Mouse (Mus musculus): ENCODE results near the gene Vwa8. TPM values are rescaled to one million over a fixed set of nuclear protein-coding genes. Genes with fewer than 3 reads are reported as not detected.
"Not testable (repeated sequence)": the region's sequence is repeated elsewhere in the genome, so short reads cannot be mapped to it uniquely, and the experiment has no call there.

The Vwa8 gene
- polyA plus RNA-seq, 1 experiment from 2014 or later, result 9.2 TPM

- no peak for ATAC-seq (ENCODE audit: low FRiP score)
Measured at GRCm38 (mm10) chr14:78877176-78877575, 28.3 kb downstream of the Vwa8 start.

GRCm38 (mm10) chr14:78878402-78879045, 29.7 kb downstream of the Vwa8 start:
- Histone ChIP-seq H3K9ac (no peak overlapping the region), H3K27ac (no peak overlapping the region), H3K4me2 (replicated peaks) (no peak overlapping the region), H3K9me3 (ENCODE audit: control insufficient read depth, low read length) (no peaks in the 10 kb centered on the region), H3K27me3 (ENCODE audit: control insufficient read depth, insufficient read depth, low read length) (no peaks in the 10 kb centered on the region), H3K4me1 (replicated peaks; ENCODE audit: control insufficient read depth, insufficient read depth, low read length) (peaks cover 3% of the 10 kb centered on the region; the same call in 1 of the 2 replicates), H3K4me3 (replicated peaks; ENCODE audit: low read length) (no peak overlapping the region), H3K36me3 (replicated peaks; ENCODE audit: control insufficient read depth, insufficient read depth) (no peaks in the 10 kb centered on the region)
- ATAC-seq (ENCODE audit: low FRiP score) (no peak), DNase-seq (ENCODE audit: low spot score) (no peak)
- 77% methylated on average over 13 of the region's 13 CpGs for WGBS

More at GRCm38 (mm10) chr14:78877176-78877575, 28.3 kb downstream of the Vwa8 start:
- 0 out of 2 replicates have a peak, but pooled peaks cover 3% of the 10 kb centered on the region for H3K4me1 ChIP-seq (replicated peaks; ENCODE audit: control insufficient read depth, insufficient read depth, low read length)
- WGBS, result 85% methylated on average over 2 of the region's 2 CpGs
- H3K36me3 ChIP-seq (replicated peaks; ENCODE audit: control insufficient read depth, insufficient read depth), result no peaks in the 10 kb centered on the region
- H3K4me2 ChIP-seq (replicated peaks), result no peak overlapping the region
- no peak for DNase-seq (ENCODE audit: low spot score)
- H3K27me3 ChIP-seq (ENCODE audit: control insufficient read depth, insufficient read depth, low read length), result no peaks in the 10 kb centered on the region
- H3K9ac ChIP-seq, result no peak overlapping the region
- no peak overlapping the region for H3K4me3 ChIP-seq (replicated peaks; ENCODE audit: low read length)
- no peak overlapping the region for H3K27ac ChIP-seq
- H3K9me3 ChIP-seq (ENCODE audit: control insufficient read depth, low read length), result no peaks in the 10 kb centered on the region

GRCm38 (mm10) chr14:78880879-78881278, 32.0 kb downstream of the Vwa8 start:
- Histone ChIP-seq H3K36me3 (replicated peaks; ENCODE audit: control insufficient read depth, insufficient read depth) (no peaks in the 10 kb centered on the region), H3K9me3 (ENCODE audit: control insufficient read depth, low read length) (no peaks in the 10 kb centered on the region), H3K4me2 (replicated peaks) (no peak overlapping the region), H3K9ac (no peak overlapping the region), H3K4me1 (replicated peaks; ENCODE audit: control insufficient read depth, insufficient read depth, low read length) (peaks cover 6% of the 10 kb centered on the region; the same call in 1 of the 2 replicates), H3K27ac (no peak overlapping the region), H3K27me3 (ENCODE audit: control insufficient read depth, insufficient read depth, low read length) (no peaks in the 10 kb centered on the region), H3K4me3 (replicated peaks; ENCODE audit: low read length) (no peak overlapping the region)
- DNase-seq (ENCODE audit: low spot score) (no peak), ATAC-seq (ENCODE audit: low FRiP score) (no peak)
- WGBS, result 76% methylated on average over 4 of the region's 4 CpGs

- Histone ChIP-seq H3K9ac (no peak overlapping the region), H3K27ac (no peak overlapping the region), H3K4me3 (replicated peaks; ENCODE audit: low read length) (no peak overlapping the region), H3K9me3 (ENCODE audit: control insufficient read depth, low read length) (no peaks in the 10 kb centered on the region), H3K36me3 (replicated peaks; ENCODE audit: control insufficient read depth, insufficient read depth) (no peaks in the 10 kb centered on the region), H3K4me2 (replicated peaks) (no peak overlapping the region), H3K27me3 (ENCODE audit: control insufficient read depth, insufficient read depth, low read length) (no peaks in the 10 kb centered on the region), H3K4me1 (replicated peaks; ENCODE audit: control insufficient read depth, insufficient read depth, low read length) (peaks cover 9% of the 10 kb centered on the region; the same call in 1 of the 2 replicates)
- ATAC-seq (ENCODE audit: low FRiP score), result no peak
- 58% methylated on average over 10 of the region's 10 CpGs for WGBS
- DNase-seq (ENCODE audit: low spot score), result no peak
Measured at GRCm38 (mm10) chr14:78881563-78881962, 32.7 kb downstream of the Vwa8 start.

GRCm38 (mm10) chr14:78885915-78886534, 37.2 kb downstream of the Vwa8 start:
- Histone ChIP-seq H3K4me3 (replicated peaks; ENCODE audit: low read length) (no peak overlapping the region), H3K4me2 (replicated peaks) (no peak overlapping the region), H3K9ac (no peak overlapping the region), H3K36me3 (replicated peaks; ENCODE audit: control insufficient read depth, insufficient read depth) (no peaks in the 10 kb centered on the region), H3K27me3 (ENCODE audit: control insufficient read depth, insufficient read depth, low read length) (no peaks in the 10 kb centered on the region), H3K4me1 (replicated peaks; ENCODE audit: control insufficient read depth, insufficient read depth, low read length) (peaks cover 9% of the 10 kb centered on the region; the same call in 1 of the 2 replicates), H3K9me3 (ENCODE audit: control insufficient read depth, low read length) (no peaks in the 10 kb centered on the region), H3K27ac (no peak overlapping the region)
- 45% methylated on average over 7 of the region's 7 CpGs for WGBS
- ATAC-seq (ENCODE audit: low FRiP score) (no peak; the same call in 1 of the 2 replicates), DNase-seq (ENCODE audit: low spot score) (no peak)

- H3K27ac ChIP-seq, result no peak overlapping the region
- H3K9me3 ChIP-seq (ENCODE audit: control insufficient read depth, low read length), result no peaks in the 10 kb centered on the region
- no peaks in the 10 kb centered on the region for H3K36me3 ChIP-seq (replicated peaks; ENCODE audit: control insufficient read depth, insufficient read depth)
- 79% methylated on average over 8 of the region's 8 CpGs for WGBS
- peaks cover 6% of the 10 kb centered on the region; the same call in 1 of the 2 replicates for H3K4me1 ChIP-seq (replicated peaks; ENCODE audit: control insufficient read depth, insufficient read depth, low read length)
- no peaks in the 10 kb centered on the region for H3K27me3 ChIP-seq (ENCODE audit: control insufficient read depth, insufficient read depth, low read length)
- no peak overlapping the region for H3K4me2 ChIP-seq (replicated peaks)
- no peak for ATAC-seq (ENCODE audit: low FRiP score)
- no peak for DNase-seq (ENCODE audit: low spot score)
- no peak overlapping the region for H3K9ac ChIP-seq
- no peak overlapping the region for H3K4me3 ChIP-seq (replicated peaks; ENCODE audit: low read length)
Measured at GRCm38 (mm10) chr14:78886566-78887234, 37.8 kb downstream of the Vwa8 start.

- H3K9me3 ChIP-seq (ENCODE audit: control insufficient read depth, low read length); H3K27ac ChIP-seq; DNase-seq (ENCODE audit: low spot score); ATAC-seq (ENCODE audit: low FRiP score); H3K9ac ChIP-seq; H3K4me3 ChIP-seq (replicated peaks; ENCODE audit: low read length); H3K27me3 ChIP-seq (ENCODE audit: control insufficient read depth, insufficient read depth, low read length); H3K36me3 ChIP-seq (replicated peaks; ENCODE audit: control insufficient read depth, insufficient read depth); H3K4me2 ChIP-seq (replicated peaks); H3K4me1 ChIP-seq (replicated peaks; ENCODE audit: control insufficient read depth, insufficient read depth, low read length): not testable (repeated sequence)
- 98% methylated on average over 14 of the region's 18 CpGs for WGBS
Measured at GRCm38 (mm10) chr14:78887494-78887893, 38.6 kb downstream of the Vwa8 start.

GRCm38 (mm10) chr14:78895496-78895895, 46.6 kb downstream of the Vwa8 start:
- no peaks in the 10 kb centered on the region for H3K27me3 ChIP-seq (ENCODE audit: control insufficient read depth, insufficient read depth, low read length)
- WGBS, result 93% methylated on average over 1 of the region's 1 CpGs

GRCm38 (mm10) chr14:78896252-78896651, 47.4 kb downstream of the Vwa8 start:
- Histone ChIP-seq H3K36me3 (replicated peaks; ENCODE audit: control insufficient read depth, insufficient read depth) (no peaks in the 10 kb centered on the region), H3K9me3 (ENCODE audit: control insufficient read depth, low read length) (no peaks in the 10 kb centered on the region), H3K4me1 (replicated peaks; ENCODE audit: control insufficient read depth, insufficient read depth, low read length) (no peaks in the 10 kb centered on the region), H3K27me3 (ENCODE audit: control insufficient read depth, insufficient read depth, low read length) (no peaks in the 10 kb centered on the region), H3K4me2 (replicated peaks) (no peak overlapping the region), H3K27ac (no peak overlapping the region), H3K4me3 (replicated peaks; ENCODE audit: low read length) (no peak overlapping the region), H3K9ac (no peak overlapping the region)
- DNase-seq (ENCODE audit: low spot score) (no peak), ATAC-seq (ENCODE audit: low FRiP score) (no peak)
- WGBS, result 90% methylated on average over 5 of the region's 5 CpGs

More at GRCm38 (mm10) chr14:78895496-78895895, 46.6 kb downstream of the Vwa8 start:
- no peaks in the 10 kb centered on the region for H3K4me1 ChIP-seq (replicated peaks; ENCODE audit: control insufficient read depth, insufficient read depth, low read length)
- no peaks in the 10 kb centered on the region for H3K36me3 ChIP-seq (replicated peaks; ENCODE audit: control insufficient read depth, insufficient read depth)
- no peak overlapping the region for H3K4me2 ChIP-seq (replicated peaks)
- DNase-seq (ENCODE audit: low spot score), result no peak
- no peaks in the 10 kb centered on the region for H3K9me3 ChIP-seq (ENCODE audit: control insufficient read depth, low read length)
- no peak for ATAC-seq (ENCODE audit: low FRiP score)
- no peak overlapping the region for H3K4me3 ChIP-seq (replicated peaks; ENCODE audit: low read length)
- H3K27ac ChIP-seq, result no peak overlapping the region
- H3K9ac ChIP-seq, result no peak overlapping the region
